Mouse (Mus musculus) erythroblast, embryonic 14.5 days (primary cell): ENCODE measurements at regions not wholly inside any gene's neighbourhood (a gene's known extent, or its start where the extent isn't known, plus 50 kb on each side); places are given as distances from the start of the nearest gene placed in this dataset.

Experiments
- GATA1 ChIP-seq: IDR thresholded peaks from 2 replicates; pipeline ENCODE4 v1.6.1; 2012; ENCODE audit warnings: low read length, inconsistent platforms, mixed read lengths
- TAL1 ChIP-seq: IDR thresholded peaks from 3 replicates; pipeline ENCODE4 v1.6.1; 2012; ENCODE audit warnings: low read length, inconsistent platforms, mixed read lengths

GRCm38 (mm10) chr9:122525621-122526055, 174.2 kb downstream of the Abhd5 start:
- no peak for TF ChIP-seq GATA1
- TF ChIP-seq TAL1, result no peak
